Mouse (Mus musculus): Measurements from ENCODE around the gene Abhd2. TPM values are rescaled to one million over a fixed set of nuclear protein-coding genes. Genes with fewer than 3 reads are reported as not detected.
A peak's percentile ranks its signal among the peaks of the same experiment; 100 is the strongest.

Abhd2 gene
- total RNA-seq, 2 experiments from 2014 or later, result 40.3 to 45.0 TPM

- DNase-seq, result no peak
- intact Hi-C loops (cut with DNase I), result loop anchor here (5.0 kb wide), 1 partner anchor 34 kb away; no protein-coding TSS in a partner anchor
These were observed 40.6 kb downstream of the Abhd2 start for GRCm38 (mm10) chr7:79313519-79314059.

- intact Hi-C loops (cut with DNase I), result loop anchor here (5.0 kb wide), 1 partner anchor 33 kb away; no protein-coding TSS in a partner anchor
These were observed 41.5 kb downstream of the Abhd2 start for GRCm38 (mm10) chr7:79314517-79314916.

GRCm38 (mm10) chr7:79315149-79315548, 42.1 kb downstream of the Abhd2 start:
- intact Hi-C loops (cut with DNase I), result no loop called here
- DNase-seq, result no peak

More at GRCm38 (mm10) chr7:79314517-79314916, 41.5 kb downstream of the Abhd2 start:
- DNase-seq, result no peak

GRCm38 (mm10) chr7:79316069-79316695, 43.2 kb downstream of the Abhd2 start:
- intact Hi-C loops (cut with DNase I), result no loop called here
- DNase-seq, result no peak

GRCm38 (mm10) chr7:79317576-79317975, 44.6 kb downstream of the Abhd2 start:
- intact Hi-C loops (cut with DNase I), result no loop called here
- no peak for DNase-seq

GRCm38 (mm10) chr7:79318110-79318801, 45.3 kb downstream of the Abhd2 start:
- intact Hi-C loops (cut with DNase I), result no loop called here
- no peak for DNase-seq

DNA sequence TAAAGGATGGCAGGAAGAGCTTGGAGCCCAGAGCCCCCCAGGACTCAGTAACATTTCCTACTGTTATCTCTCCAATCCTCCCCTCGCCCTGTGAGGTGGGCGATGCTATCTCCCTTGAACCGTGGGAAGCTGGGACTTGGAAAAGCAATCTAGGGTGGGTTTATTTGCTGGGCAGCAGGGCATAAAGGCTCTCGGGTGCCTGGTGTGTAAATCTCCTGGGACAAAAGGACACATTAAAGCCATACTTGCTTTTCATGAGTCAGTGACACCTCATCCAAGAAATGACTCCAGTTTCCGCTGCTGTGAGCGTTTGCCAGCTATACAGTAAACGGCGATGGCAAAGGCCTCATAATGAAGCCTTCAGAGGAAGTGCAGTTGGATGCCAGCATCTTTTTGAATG, 50.9 kb downstream of the Abhd2 start:
- intact Hi-C loops (cut with DNase I), result no loop called here
- DNase-seq, result no peak

DNA sequence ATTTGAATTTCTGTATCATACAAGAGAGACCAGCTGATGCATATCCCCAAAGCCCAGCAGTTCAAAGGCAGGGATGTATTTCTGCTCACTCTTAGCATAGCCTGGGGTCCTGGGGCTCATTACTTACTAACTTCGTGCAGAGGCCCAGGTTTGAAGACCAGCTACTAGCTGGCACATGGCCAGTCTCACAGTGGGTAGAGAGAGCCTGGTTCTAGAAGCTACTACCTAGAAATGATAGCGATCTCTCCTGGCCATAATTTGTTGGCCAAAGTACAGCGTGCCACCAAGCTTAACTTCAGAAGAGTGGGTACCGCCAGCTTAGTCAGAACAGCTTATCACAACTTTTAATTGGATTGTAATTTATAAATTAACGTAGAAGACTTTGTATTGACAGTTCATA, 55.8 kb downstream of the Abhd2 start:
- DNase-seq, result no peak
- intact Hi-C loops (cut with DNase I), result no loop called here

DNA sequence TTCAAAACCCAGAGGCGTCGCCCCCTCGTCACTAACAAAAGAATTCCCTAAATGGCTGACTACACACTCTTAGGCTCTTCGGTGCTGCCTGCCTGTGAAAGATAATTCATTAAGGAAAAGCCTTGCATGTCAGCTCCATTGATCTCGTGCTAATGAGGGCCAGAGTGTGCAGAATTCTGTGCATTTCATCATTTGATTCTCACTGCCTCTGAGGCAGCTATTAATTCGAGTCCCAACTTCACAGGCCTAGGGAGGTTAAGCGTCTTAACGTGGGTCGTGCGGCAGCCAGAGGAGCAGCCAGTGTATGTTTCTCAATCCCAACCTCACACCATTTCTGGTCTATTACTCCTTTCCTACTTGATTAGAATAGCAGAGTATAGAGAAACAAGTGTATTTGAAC, 58.2 kb downstream of the Abhd2 start:
- intact Hi-C loops (cut with DNase I), result no loop called here
- DNase-seq, result no peak

- intact Hi-C loops (cut with DNase I), result no loop called here
These were observed 60.4 kb downstream of the Abhd2 start for GRCm38 (mm10) chr7:79333419-79333818.

GRCm38 (mm10) chr7:79336362-79336910, 63.4 kb downstream of the Abhd2 start:
- intact Hi-C loops (cut with DNase I), result no loop called here
- no peak for DNase-seq

More at GRCm38 (mm10) chr7:79333419-79333818, 60.4 kb downstream of the Abhd2 start:
- DNase-seq, result no peak

GRCm38 (mm10) chr7:79345902-79346301, 72.9 kb downstream of the Abhd2 start:
- peak; percentile 29 to 73 for DNase-seq
- intact Hi-C loops (cut with DNase I), result loop anchor here (5.0 kb wide), 2 partner anchors 34 to 424 kb away; no protein-coding TSS in a partner anchor

DNA sequence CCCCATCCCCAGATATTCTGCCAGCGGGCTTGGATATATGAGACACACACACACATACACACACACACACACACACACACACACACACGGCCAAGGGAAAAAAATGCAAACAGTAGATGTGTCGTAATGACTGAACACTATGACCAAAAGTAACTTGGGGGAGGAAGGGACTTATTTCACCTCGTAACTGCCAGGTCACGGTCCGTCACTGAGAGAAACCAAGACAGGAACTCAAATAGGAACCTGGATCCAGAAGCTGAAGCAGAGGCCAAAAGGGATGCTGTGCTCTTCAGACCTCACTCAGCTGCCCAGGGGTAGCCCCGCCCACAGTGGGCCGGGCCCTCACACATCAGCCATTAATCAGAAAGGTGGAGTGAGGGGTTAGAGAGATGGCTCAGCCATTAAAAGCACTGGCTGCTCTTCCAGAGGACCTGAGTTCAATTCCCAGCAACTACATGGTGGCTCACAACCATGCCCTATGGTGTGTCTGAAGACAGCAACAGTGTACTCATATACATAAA, 73.6 kb downstream of the Abhd2 start:
- DNase-seq, result no peak
- intact Hi-C loops (cut with DNase I), result loop anchor here (5.0 kb wide), 2 partner anchors 34 to 424 kb away; no protein-coding TSS in a partner anchor

- DNase-seq, result peak in 1 of 2 experiments; percentile 25
- intact Hi-C loops (cut with DNase I), result loop anchor here (5.0 kb wide), 2 partner anchors 35 to 425 kb away; no protein-coding TSS in a partner anchor
These were observed 74.3 kb downstream of the Abhd2 start for GRCm38 (mm10) chr7:79347108-79347813.

DNA sequence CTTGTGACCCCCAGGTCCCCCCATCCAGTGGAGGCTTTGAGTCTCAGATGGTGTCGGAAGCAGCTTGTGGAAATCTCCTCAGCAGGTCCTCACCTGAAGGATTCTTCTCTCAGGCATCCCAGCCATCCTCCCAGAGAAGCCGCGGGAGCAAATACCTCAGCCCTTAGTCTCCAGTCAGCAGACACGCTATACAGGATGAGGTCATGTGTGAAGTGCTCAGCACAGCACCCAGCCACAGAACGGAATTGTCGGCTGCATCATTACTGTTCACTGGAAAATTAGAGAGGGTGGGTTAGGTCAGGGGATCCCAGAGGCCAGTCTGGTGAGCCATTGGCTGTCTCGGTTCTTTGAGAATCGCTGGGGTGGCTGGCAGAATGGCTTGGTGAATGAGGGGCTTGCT, 75.8 kb downstream of the Abhd2 start:
- intact Hi-C loops (cut with DNase I), result loop anchor here (1.0 to 5.0 kb wide), 3 partner anchors 37 to 427 kb away; no protein-coding TSS in a partner anchor
- no peak for DNase-seq

DNA sequence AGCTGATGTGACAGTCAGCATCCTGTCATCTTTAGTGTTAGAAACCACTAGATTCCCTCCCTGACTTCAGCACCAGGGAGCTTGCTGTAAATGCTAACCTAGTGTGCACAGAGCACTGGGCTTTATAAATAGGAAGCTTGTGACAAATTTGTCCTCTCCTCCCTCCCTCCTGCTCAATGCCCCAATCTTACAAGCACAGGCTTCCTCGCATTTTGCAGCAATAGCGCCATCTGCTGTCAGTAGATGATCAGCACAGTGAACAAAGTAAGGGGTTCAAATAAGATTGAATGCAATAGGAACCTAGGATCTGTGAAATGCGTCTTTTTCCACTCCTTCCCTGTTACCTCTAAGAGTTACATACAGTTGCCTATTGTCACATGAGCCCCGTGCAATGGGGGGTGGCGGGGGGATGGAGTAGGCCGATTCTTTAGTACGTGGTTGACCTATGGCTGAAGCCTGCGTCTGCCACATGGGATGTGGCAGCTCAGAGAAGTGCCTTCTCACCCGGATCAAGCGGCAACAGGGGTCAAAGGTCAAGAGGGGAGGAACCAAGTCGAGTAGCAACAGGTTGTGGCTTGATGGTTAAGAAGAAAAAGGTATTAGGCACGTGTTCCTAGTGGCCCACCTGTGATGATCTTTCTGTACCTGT, 76.9 kb downstream of the Abhd2 start:
- DNase-seq, result peak; percentile 71 to 86
- intact Hi-C loops (cut with DNase I), result loop anchor here (1.0 to 5.0 kb wide), 4 partner anchors 38 to 428 kb away; no protein-coding TSS in a partner anchor

GRCm38 (mm10) chr7:79358350-79359182, 85.6 kb downstream of the Abhd2 start:
- intact Hi-C loops (cut with DNase I), result no loop called here
- peak; percentile 50 to 54 for DNase-seq

DNA sequence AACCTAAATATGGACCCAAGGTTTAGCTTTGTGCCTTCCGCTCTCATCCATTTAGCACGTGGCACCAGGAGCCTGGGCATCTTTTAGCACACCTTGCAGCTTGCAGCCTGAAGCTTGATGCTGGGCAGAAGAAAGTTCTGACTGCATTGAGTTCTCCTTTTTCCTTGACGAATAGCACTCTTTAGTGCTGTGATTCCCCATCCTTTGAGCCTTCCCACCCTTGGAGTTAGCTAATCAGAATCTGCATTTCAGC, 86.1 kb downstream of the Abhd2 start:
- intact Hi-C loops (cut with DNase I), result no loop called here
- DNase-seq, result no peak

DNA sequence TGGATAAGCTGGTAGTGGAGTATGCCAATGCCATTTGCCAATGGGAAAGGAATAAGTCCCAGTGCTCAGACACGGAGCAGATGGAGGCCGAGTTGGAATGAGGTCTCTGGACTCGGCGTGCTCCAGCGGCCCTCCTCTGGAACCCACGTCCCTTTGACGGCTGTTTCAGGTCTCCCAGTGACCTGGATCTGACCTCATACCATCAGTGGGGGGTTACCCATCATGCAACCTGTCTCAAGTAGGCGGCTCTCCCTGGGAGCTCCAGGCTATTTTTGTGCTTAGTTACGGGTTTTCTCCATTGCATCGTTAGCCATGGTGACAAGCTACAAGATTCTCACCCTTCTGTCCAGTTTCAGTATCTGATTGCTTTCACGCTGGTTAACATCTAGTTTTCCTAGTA, 87.1 kb downstream of the Abhd2 start:
- intact Hi-C loops (cut with DNase I), result no loop called here
- no peak for DNase-seq

Measured in heart, postnatal 14 days (tissue).